Mouse (Mus musculus) frontal cortex, postnatal 25 days (tissue): ENCODE data around the gene Emx1.

ENCODE experiments used
- DNase-seq, 2 experiments: peaks; one replicate each; pipeline ENCODE4 v3.0.0; 2022; ENCODE audit warnings: low spot score in 2 of 2

Gene Emx1

DNA sequence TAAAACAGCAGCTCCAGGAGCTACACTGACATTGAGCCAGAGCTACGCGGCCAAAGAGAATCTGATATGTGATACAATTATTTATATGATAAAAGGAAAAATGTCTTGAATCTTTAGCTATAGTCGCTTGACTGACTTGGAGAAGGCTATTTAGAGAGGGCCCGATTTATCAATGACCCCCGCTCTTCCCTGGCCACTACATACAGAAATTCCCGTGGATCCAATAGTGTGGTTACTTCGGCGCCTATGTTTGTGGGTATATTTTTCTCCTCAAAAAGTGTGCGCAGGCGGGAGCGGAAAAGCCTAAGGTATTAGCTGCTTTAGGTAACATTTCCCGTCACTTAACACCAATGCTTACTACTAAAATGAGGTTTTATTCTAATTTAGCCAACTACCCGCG is 2.1 kb downstream of the Emx1 start:
- DNase-seq: no peak

DNA sequence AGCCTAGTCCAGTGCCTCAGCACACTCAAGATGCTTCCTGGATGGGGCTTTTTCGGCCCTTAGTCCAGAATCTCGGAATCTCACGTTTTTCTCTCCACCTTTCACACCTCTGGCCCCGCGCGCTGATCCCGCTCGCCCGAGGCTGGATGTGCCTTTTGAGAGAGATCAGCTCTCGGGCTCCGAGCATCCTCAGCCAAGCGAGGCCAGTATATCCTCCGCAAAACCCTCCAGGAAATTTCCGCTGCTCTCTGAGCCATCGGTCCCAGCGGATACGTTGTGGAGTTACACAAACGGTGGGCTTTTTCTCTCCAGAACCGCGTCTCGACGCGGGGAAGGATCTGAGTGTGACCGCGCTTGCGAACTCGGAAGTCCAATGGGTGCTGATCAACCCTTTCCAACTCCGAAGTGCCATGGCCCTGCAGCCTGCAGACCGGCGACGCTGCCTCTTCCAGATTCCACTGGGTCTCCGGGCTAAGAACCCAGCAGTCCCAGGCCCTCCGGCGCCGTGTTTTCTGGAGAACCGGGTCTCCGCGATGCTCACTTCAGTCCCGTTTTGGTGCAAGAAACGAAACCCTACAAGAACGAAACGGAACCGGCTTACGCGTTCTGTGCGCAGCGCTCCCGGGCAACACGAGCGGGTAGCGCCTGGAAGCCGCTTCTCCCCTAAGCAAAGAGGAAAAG is 2.8 kb downstream of the Emx1 start:
- no peak for DNase-seq

DNA sequence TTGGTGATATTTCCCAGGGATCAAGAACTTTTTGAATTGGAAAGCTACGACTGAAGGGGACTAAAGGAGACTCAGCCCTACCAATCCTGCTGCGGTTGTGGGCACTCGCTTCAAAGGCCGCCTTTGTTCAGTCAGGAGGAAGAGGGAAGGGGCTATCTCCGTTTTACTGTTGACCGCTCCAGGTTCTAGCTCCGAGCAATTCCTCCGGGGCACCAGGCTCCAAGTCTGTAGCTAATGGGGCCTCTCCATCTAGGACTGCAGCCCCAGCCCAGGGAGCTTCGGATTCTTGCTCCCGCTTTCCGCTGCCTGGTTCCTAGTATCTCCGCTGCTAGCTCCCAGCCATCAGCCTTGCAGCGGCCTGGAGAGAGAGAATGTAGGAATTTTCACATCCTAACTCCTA is 3.4 kb downstream of the Emx1 start:
- DNase-seq: no peak

DNA sequence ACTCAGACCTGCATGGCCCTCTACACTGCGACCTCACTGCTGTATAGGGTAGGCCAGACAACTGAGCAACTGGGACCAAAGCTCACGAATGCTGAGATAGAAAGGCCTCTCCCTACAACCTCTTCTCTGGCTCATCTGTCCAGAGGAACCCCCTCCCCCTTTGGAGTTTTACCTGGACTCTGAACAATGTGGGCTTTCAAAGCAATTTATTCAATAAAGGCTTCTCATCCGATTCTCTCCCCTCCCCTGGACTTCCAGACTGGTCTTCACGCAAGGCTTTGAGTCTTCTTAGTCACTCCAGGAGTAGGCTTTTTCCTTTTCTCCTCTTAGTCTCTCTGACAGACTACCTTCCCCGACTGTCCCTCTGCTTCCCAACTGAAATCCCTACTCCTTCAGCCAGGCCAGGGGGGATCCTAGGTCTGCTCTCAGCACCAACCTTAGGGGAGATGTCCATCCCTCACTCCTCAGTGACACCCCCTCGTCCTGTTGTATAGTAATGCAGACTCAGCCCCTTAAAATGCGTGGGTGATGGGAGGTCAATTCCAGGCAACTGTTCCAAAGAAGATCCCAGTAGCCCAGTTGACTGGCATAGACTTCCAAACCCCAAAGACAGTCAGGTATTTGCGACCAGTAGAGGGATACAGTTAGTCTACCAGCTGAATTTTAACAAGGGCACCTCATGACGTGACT is 4.7 kb downstream of the Emx1 start:
- DNase-seq: no peak

DNA sequence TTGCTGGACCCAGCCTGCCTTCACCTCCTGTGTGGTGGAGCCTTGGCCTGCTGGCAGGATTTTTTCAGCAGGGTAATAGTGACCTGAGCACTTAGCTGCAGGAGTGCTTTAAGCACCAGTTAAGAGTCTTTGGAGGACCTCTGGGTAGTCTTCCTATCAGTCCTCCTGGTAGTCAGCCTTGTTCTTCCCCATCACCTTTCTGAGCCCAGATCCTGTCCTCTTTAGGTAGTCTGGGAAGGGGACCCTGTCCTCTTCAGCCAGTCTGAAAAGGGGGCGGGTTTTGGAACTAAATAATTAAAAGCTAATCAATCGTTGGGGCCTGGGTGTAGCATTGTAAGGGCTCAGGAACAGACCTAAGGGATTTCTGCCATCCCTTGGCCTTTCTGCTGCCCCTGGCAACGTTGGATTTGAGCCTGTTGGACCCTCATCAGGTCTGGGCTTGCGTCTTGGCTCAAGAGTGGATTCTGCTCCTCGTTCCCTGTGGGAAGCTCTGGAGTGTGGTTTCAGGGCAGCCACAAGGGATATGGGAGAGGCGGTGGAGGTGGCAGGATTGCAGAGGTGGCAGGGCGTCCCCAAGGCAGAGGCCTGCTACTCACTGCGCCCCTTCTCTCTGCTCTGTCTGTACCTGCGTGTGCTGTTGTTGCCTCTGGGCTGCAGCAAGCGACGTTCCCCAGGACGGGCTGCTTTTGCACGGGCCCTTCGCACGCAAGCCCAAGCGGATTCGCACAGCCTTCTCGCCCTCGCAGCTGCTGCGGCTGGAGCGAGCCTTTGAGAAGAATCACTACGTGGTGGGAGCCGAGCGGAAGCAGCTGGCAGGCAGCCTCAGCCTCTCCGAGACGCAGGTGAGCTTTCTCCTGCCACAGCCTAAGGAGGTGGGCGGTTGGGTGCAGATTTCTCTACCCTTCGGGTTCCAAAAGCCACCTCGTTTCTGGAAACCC is 6.4 kb downstream of the Emx1 start:
- no peak for DNase-seq

DNA sequence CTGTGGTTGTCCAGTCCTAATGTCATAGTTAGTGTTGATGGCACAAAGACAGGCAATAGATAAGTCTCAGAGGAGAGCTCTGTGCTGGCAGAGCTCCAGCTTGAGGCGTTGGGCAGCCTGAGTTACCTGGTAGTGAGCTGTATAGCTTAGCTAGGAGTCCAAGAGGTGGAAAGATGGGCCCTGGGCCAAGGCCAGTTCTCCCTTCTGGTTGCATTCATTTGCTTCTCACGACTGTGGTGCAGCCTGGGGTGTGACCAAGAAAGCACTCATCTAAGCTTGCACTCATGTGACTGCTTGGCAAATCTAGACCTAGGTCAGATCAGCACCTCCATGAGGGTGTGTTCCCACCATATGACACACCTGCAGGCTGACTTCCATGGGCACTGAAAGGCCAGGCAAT is 10.7 kb downstream of the Emx1 start:
- DNase-seq: no peak

DNA sequence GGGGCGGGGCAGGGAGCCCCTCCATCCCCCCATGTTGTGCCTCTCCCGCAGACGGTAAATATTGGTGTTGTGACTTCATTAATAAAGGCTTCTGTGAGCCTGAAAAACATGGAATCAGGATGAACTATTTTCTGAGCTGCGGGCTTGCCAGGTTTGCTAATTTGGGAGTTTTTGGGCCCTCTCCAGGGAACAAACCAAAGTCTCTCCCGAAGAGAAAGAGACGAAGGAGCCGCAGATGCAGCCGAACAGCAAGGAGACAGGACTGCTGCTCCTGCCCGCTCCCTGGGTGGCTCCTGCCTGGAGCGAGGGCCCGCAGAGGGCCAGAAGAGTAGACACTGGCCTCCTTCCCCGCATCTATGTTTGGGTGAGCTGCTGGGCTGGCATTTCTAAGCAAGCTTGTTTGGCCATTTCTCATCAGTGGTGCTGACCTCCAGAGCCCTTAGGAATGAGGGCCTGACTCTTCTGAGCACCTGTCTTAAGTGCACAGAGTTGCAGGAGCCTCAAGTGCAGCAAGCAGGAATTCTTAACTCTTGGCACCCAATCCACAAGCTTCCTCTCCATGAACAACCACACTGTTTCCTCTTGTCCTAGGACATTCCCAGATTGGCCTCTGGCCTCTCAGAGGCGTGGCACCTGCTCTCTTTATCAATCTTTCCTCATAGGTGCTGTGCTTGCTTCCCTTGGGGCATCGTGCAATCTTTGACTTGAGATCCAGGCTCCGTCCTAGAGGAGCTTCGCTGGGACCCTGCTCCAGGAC is 19.1 kb downstream of the Emx1 start:
- no peak for DNase-seq

DNA sequence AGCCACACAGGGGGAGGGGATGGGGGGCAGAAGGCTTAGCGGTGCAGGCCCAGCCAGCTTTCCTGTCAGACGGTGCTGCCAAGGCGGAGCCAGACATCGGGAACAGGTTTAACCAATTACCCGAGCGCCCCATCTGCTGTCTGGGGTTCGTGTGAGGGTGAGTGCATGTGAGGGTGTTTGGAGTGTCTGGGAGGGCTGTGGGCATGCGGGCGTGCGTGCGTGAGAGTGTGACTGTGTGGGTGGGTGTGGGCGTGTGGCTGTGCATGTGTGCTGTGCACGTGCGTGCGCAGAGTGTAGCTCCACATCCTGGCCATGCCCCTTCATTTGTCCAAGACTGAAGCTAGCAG is 19.7 kb downstream of the Emx1 start:
- no peak for DNase-seq

DNA sequence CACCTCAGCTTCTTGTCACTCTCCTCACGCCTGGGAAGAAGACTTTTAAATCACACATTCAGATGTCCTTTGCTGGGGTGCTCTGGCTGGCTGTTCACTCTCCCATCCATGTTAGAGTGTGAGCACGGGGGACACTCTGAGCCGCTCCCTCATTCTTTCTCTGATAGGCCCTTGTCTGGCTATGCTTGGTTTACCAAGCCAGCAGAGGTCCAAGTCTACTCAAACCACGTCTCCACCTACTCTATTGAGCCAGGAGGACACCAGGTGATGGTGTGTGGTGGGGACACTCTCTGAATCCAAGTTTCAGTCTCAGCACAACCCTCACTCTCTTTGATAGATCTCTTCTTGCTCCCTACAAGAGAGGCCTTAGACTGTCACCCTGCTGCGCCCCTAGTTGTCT is 20.1 kb downstream of the Emx1 start:
- DNase-seq: no peak

DNA sequence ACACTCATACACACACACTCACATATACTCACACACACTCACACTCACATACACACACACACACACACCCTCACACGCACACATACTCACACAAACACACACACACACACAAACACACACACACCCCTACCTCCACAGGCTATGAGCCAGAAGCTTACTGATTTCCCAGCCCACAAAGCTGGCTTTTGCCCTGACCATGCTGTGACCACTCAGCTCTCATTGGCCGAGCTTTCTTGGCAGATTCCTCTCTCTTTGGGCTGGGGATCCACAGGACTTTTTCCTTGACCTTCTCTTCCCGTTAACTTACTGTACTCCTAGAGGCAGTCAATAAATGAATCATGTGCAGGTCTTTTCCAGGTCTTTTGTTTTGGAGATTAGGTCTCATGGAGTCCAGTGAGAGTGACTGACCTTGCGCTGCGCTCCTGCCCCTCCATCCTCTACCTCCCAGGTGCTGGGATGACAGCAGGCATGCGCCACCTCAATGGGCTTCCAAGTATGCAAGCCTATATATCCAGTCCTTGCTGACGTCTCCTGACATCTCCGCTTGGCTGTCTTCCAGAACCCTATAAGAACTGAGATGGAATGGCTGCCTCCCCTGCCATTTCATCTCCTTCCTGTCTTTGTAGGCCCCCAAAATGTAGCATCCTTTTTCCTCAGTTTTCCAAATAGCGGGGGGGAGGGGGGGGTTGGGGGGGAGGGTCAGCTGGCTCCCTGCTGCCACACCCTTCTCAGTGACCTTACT is 22.2 kb downstream of the Emx1 start:
- DNase-seq: no peak

DNA sequence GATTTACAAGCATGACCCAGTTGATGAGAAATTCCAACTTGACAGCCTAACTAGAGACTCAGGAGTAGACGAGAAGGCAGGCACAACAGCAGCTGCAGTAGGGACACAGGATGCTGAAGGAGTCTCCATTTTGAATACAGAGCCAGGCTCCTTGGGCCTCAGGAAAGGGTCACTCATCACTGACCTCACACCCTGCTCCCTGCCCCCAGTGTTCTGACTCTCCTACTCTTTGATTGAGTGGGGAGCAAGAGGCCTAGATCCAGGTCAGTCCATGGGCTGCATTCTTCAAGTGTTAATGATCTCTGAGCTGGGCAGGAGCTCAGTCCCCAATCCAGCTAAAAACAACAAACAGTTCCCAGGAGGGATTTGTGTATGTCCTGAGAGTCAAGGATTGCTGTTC is 23.4 kb downstream of the Emx1 start:
- no peak for DNase-seq

DNA sequence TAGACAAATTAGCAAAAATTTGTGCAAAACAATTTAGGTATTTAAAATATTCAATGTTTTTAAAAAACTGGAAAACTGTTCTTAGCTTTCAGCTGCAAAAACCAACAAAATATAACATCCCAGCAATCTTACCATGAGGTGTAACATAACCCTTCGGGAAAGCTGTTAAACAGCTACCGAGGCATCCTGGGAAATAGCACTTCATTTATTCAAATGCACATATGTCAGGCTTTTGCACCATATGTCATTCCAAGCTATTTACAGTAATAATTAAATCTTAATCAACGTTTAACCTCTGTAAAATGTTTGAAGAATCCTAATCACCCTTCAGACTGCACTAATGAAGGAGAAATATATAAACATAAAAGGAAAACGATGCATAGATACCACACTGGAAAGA is 31.0 kb downstream of the Emx1 start:
- no peak for DNase-seq

DNA sequence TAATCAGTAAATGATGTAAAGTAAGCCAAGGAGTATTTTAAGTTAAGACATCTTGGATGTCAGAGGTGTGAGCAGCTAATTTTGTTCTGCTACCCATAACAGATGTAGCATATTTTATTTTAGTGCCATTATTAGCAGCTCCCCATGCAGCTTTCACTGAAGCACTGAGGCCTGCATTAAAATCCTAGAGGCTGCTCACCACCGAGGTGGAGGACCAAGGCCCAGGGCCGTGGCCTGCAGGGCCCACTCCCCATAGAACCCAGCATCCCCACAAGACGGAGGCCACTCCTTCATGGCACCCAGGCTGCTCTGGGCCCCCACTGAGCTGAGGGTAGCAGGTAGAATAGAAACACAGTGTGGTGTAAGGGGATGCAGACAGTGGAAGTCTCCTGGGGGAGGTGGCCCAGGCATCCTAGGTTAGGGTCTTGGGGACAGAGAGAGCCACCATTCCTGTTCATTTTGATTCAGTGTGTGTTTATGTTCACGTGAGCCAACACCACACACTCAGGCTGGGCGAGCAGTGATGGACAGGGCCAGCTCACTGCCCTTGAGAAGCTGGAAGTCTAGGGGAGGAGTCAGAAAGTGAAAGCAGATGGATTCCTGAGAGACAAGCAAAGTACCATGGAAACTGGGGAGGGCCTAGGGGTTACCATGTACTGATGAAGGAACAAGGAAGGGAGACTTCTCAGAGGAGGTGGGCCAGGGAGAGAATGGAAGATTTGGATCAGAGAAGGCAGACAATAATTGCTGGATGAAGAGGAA is 31.6 kb downstream of the Emx1 start:
- DNase-seq: no peak

DNA sequence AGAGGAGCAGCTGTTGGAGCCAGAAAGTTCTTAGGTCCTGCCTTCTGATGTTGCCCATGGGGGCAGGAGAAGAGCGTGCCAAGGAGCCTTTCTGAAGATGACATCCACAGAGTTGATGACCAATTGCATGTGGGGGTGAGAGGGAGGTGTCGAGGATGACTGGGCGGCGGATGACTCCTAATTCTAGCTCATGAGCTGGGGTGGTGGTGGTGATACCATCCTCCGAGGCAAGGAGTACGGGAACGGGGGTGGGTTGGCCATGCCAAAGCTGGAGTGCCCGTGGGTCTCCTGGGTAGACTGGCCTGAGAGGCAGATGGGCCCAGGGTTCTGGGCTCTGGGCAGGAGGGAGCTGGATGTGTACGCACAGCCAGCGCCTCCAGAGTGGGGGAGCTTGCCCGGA is 32.5 kb downstream of the Emx1 start:
- no peak for DNase-seq

DNA sequence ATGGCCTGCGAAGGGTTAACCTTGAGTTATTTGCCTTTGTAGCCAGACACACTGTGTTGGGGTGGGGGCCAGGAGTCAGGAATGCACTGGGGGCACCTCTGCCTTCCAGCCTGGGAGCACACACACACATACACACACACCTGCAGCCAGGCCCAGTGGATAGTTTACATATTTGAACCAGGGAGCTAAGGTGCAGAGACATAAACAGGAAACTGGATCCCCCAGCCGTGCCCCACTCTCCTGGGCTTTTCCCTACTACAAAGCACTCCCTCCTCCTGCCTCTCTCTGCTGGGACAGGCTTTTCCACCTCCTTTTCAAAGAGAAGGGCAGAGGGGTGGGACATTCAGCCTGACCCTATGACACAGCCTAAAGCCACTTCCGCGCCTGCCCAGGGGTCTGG is 33.7 kb downstream of the Emx1 start:
- no peak for DNase-seq

DNA sequence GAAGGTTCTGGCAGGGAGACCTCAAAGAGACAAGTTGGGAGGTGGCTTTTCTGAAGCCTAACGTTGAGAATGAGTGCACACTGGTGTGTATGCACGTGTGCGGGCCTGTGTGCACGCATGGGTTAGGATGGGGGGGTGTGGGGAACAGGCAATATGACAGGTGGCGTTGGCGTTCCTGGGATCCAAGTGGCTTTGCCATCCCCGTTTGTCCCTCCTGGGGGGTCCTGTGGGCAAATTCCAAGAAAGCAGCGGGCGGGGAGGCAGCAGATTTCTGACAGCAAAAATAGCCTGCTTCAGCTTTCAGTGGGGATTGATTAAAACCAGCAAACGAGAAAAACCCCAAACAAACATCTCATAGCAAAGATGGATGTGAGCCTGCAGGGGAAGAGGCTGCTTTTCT is 35.3 kb downstream of the Emx1 start:
- DNase-seq: no peak

DNA sequence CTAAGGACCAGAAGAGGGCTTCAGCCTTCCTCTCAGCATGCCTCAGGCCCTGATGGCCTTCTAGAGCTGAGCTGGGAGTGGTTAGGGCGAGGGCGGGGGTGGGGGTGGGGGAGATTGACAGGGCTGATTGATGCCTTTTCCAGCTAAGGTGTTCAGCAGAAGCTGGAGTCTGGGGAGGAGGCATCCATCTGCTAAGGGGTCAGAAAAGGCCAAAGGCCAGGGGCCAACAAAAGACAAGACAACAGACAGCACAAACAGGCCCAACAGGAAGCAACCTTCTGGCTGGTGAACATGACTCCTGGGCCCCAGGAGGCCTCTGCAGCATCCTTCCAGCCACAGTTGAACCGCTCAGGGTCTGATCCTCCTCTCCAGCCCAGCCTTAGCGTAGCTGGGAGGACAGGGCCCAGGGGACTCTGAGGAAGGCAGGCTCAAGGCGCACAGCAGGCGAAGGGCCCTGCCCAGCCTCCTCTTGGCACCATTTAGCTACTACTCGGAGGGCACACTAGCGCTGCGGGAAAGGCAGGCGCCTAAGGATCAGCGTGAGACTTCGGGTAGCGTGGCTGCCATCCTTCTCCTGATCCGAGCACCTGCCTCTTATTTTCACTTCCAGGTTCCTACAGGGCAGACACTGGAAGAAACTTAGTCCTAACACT is 36.4 kb downstream of the Emx1 start:
- no peak for DNase-seq

DNA sequence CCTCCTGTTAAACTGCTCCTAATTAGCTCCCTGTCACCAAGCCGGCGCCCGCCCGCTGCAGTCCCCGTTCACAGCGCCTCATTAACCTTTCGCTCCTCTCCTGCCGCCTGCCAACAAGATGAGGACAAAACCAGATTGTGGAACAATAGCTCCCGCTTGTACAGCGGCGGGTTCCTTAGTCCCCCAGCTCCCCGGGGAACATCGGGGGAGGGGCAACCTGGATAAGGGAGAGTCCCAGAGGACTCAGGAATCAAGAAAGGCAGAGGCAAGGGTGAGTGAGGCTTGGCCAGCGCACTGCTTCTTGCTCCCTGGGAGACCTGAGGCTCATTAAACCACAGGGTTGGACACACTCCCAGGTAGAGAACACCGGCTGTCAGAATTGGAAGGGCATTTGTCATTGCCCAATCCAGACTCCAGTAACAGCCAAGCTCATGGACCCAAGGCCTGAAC is 37.2 kb downstream of the Emx1 start:
- DNase-seq: no peak

DNA sequence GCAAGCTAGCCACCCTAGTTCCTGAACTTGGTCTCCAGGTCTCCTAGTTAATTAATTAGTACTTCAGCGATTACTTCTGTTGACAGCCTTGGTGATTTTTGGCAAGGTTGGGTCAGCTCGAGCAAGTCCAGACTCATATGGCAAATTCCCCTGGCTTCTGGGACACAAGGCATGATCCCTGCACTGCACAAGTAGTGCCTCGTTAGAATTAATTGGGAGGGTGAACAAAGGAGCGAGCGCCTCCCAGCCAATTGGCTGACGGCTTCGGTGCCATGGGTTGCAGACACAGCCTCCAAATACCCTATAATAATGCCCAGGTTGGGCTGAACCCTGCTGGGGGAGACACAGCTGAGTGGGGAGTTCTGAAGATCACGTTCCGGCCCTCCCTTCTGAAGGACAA is 39.3 kb downstream of the Emx1 start:
- DNase-seq: no peak

DNA sequence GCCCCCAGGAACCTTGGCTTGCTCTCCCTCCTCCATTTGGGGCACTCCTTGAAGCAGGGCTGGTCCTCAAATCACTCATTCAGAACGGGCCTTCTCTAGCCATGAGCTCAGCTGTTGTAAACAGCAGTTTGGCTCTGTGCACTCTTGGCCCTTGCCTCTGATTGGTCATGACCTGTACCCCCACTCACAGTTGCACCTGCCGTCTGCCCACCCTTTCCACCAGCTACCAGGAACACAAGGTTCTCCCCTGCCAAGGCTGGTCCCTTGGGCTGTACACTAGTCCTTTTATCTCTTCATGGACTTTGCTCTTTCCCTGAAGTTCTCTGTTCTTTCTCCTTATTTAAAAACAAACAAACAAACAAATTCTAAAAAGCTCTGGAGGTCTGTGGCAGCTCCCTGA is 40.3 kb downstream of the Emx1 start:
- DNase-seq: no peak
